Mouse (Mus musculus): ENCODE results near the gene Efcab3.

DNA sequence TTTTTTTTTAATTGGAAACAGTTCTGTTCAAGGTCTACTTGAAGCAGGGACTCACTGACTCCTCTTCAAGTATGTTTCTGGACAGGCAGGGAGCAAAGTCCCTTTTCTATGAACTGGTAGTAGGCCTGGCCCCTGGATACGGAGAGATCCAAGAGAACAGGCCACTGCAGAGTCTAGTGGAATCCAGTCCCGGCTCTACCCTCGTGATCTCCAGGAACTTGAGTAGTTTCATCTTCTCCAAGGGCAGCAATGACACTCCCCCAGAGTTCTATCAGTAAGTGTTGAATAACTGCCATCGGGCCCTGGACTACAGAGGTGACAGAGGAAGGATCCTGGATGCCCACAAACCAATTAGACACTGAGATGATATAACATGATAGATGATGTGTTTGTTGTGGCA is 92.5 kb downstream of the Efcab3 start:
- TF ChIP-seq CTCF (IDR thresholded peaks at IDR 0.05; ENCODE audit: insufficient read depth, low read length) (no peak), POLR2A (IDR thresholded peaks at IDR 0.05; ENCODE audit: borderline replicate concordance, extremely low read depth, low read depth, low read length) (no peak)

All from lung, adult 2 months (tissue).